9 mouse cellular contexts compared by ENCODE assay signal in the genomic region with DNA sequence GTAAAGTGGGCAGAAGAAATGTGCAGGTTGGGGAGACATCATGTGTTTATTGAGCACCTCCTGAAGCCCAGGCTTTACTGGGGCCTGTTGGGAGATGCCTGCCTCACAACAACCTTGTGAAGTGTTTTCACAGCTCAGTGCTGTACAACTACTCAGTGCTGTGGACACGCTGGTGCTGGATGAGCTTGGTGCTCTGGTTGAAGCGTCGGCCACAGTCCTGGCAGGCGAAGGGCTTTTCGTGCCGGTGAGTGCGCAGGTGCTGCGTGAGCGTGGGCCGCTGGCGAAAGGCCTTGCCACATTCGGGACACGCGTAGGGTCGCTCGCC. TPM values are rescaled to one million over a fixed set of nuclear protein-coding genes. Genes with fewer than 3 reads are reported as not detected.
A peak's percentile ranks its signal among the peaks of the same experiment; 100 is the strongest.
DNase-seq lines count a peak whose midpoint lies in the region; ATAC-seq lines count a peak whose summit lies in the region.
"Had no signal": no experiment of that assay in that cellular context is flagged by ENCODE, and none has a peak within 500 bp of the region (broad histone marks: within the 10 kb centered on the region; RNA-seq: fewer than 3 reads in every experiment).

No protein-coding gene starts in this region.

- 0 out of 2 replicates have a peak, but pooled peaks cover 6% of the 10 kb centered on the region for H3K36me3 ChIP-seq in heart, embryonic 13.5 days
- no peaks in the 10 kb centered on the region for H3K36me3 ChIP-seq in hindbrain, embryonic 13.5 days
- H3K36me3 ChIP-seq in midbrain, embryonic 13.5 days = no peaks in the 10 kb centered on the region

- ATAC-seq in heart, embryonic 13.5 days (ENCODE audit: extremely low read depth, insufficient number of reproducible peaks, low FRiP score, low TSS enrichment) = no peak
- ATAC-seq in hindbrain, embryonic 13.5 days (ENCODE audit: low FRiP score) = no peak
- ATAC-seq in midbrain, embryonic 13.5 days = no peak

- peaks cover 52% of the 10 kb centered on the region for H3K27me3 ChIP-seq in heart, embryonic 13.5 days (replicated peaks)
- peaks cover 55% of the 10 kb centered on the region for H3K27me3 ChIP-seq in hindbrain, embryonic 13.5 days
- peaks cover 51% of the 10 kb centered on the region for H3K27me3 ChIP-seq in midbrain, embryonic 13.5 days

- H3K9me3 ChIP-seq in heart, embryonic 13.5 days = peaks cover 9% of the 10 kb centered on the region; the same call in 1 of the 2 replicates
- peaks cover 4% of the 10 kb centered on the region; the same call in 1 of the 2 replicates for H3K9me3 ChIP-seq in hindbrain, embryonic 13.5 days
- H3K9me3 ChIP-seq in midbrain, embryonic 13.5 days = no peaks in the 10 kb centered on the region

- peak overlapping the region; percentile 60 for H3K4me3 ChIP-seq in heart, embryonic 13.5 days
- H3K4me3 ChIP-seq in hindbrain, embryonic 13.5 days = peak overlapping the region; percentile 53
- H3K4me3 ChIP-seq in midbrain, embryonic 13.5 days (replicated peaks) = peak overlapping the region; percentile 51

- WGBS in heart, embryonic 13.5 days = 37% methylated on average over 16 of the region's 16 CpGs
- 38% methylated on average over 16 of the region's 16 CpGs for WGBS in hindbrain, embryonic 13.5 days
- 39% methylated on average over 16 of the region's 16 CpGs for WGBS in midbrain, embryonic 13.5 days

- H3K4me2 ChIP-seq in heart, embryonic 13.5 days = peak overlapping the region; percentile 96
- H3K4me2 ChIP-seq in hindbrain, embryonic 13.5 days = peak overlapping the region; percentile 91
- H3K4me2 ChIP-seq in midbrain, embryonic 13.5 days (replicated peaks) = peak overlapping the region; percentile 91

- H3K4me1 ChIP-seq in heart, embryonic 13.5 days = peaks cover 26% of the 10 kb centered on the region
- peaks cover 27% of the 10 kb centered on the region for H3K4me1 ChIP-seq in hindbrain, embryonic 13.5 days (replicated peaks)
- H3K4me1 ChIP-seq in midbrain, embryonic 13.5 days (replicated peaks) = peaks cover 27% of the 10 kb centered on the region

- H3K9ac ChIP-seq in heart, embryonic 13.5 days = 0 out of 2 replicates have a peak overlapping the region, but pooled peaks have one; percentile 81
- peak overlapping the region; percentile 85 for H3K9ac ChIP-seq in hindbrain, embryonic 13.5 days
- H3K9ac ChIP-seq in midbrain, embryonic 13.5 days (replicated peaks) = peak overlapping the region; percentile 83

- no peak overlapping the region for H3K27ac ChIP-seq in heart, embryonic 13.5 days (replicated peaks)
- H3K27ac ChIP-seq in hindbrain, embryonic 13.5 days = no peak overlapping the region
- no peak overlapping the region for H3K27ac ChIP-seq in midbrain, embryonic 13.5 days

- intact Hi-C loops in heart, postnatal 36 days (cut with DNase I) = no loop called here

- DNase-seq in heart, postnatal 36 days = no peak
- peak; percentile 67 for DNase-seq in R1 (ENCODE audit: low read depth, low spot score)
- DNase-seq in frontal cortex, adult 2 months (ENCODE audit: extremely low spot score in 1 of 2, low spot score in 1 of 2) = no peak
- no peak for DNase-seq in layer of hippocampus, postnatal 25 days (ENCODE audit: extremely low spot score in 1 of 2, low spot score in 1 of 2)
- no peak for DNase-seq in kidney, adult 18-20 months
- DNase-seq: thymus, adult 18-20 months had no signal

RNA-seq across cellular contexts. Expression of a gene that starts 5.0 kb away (rescaled TPM):
- 82.3 and 93.6 TPM in 2 replicates for polyA plus RNA-seq in heart, embryonic 13.5 days (2015; fragmentation: Nextera tagmentation; extraction: Ambion mirVana)
- 100 to 1,000 TPM; 198 to 199 TPM for total RNA-seq in heart, postnatal 36 days (2021)
- 80.3 and 95.9 TPM in 2 replicates for polyA plus RNA-seq in hindbrain, embryonic 13.5 days (2015; fragmentation: Nextera tagmentation; extraction: Ambion mirVana)
- polyA plus RNA-seq in midbrain, embryonic 13.5 days (2015; fragmentation: Nextera tagmentation; extraction: Ambion mirVana) = 63.1 and 91.6 TPM in 2 replicates
- 362 and 411 TPM in 2 replicates for polyA plus RNA-seq in frontal cortex, adult 2 months (2012; rRNA removed)
- total RNA-seq in layer of hippocampus, postnatal 25 days (2021) = 100 to 1,000 TPM; 197 to 209 TPM

RNA-seq across cellular contexts. Expression of a gene that starts 8.5 kb away (rescaled TPM):
- polyA plus RNA-seq in heart, embryonic 13.5 days (2015; fragmentation: Nextera tagmentation; extraction: Ambion mirVana) = 126 and 138 TPM in 2 replicates
- total RNA-seq in heart, postnatal 36 days (2021) = 100 to 1,000 TPM; 124 to 136 TPM
- 181 and 184 TPM in 2 replicates for polyA plus RNA-seq in hindbrain, embryonic 13.5 days (2015; fragmentation: Nextera tagmentation; extraction: Ambion mirVana)
- 181 and 186 TPM in 2 replicates for polyA plus RNA-seq in midbrain, embryonic 13.5 days (2015; fragmentation: Nextera tagmentation; extraction: Ambion mirVana)
- polyA plus RNA-seq in frontal cortex, adult 2 months (2012; rRNA removed) = 239 and 244 TPM in 2 replicates
- total RNA-seq in layer of hippocampus, postnatal 25 days (2021) = 100 to 1,000 TPM; 128 to 149 TPM

RNA-seq across cellular contexts. Expression of a gene that starts 11.5 kb away (rescaled TPM):
- 1.7 and 1.9 TPM in 2 replicates for polyA plus RNA-seq in heart, embryonic 13.5 days (2015; fragmentation: Nextera tagmentation; extraction: Ambion mirVana)
- under 1 TPM; 0.47 to 0.60 TPM for total RNA-seq in heart, postnatal 36 days (2021)
- polyA plus RNA-seq in hindbrain, embryonic 13.5 days (2015; fragmentation: Nextera tagmentation; extraction: Ambion mirVana) = 6.0 and 6.7 TPM in 2 replicates
- 6.8 and 7.1 TPM in 2 replicates for polyA plus RNA-seq in midbrain, embryonic 13.5 days (2015; fragmentation: Nextera tagmentation; extraction: Ambion mirVana)
- 15.4 and 16.7 TPM in 2 replicates for polyA plus RNA-seq in frontal cortex, adult 2 months (2012; rRNA removed)
- 10 to 100 TPM; 12.8 to 18.0 TPM for total RNA-seq in layer of hippocampus, postnatal 25 days (2021)

RNA-seq across cellular contexts. Expression of a gene that starts 33.2 kb away (rescaled TPM):
- 15.1 and 16.9 TPM in 2 replicates for polyA plus RNA-seq in heart, embryonic 13.5 days (2015; fragmentation: Nextera tagmentation; extraction: Ambion mirVana)
- 1 to 10 TPM; 7.9 to 8.8 TPM for total RNA-seq in heart, postnatal 36 days (2021)
- polyA plus RNA-seq in hindbrain, embryonic 13.5 days (2015; fragmentation: Nextera tagmentation; extraction: Ambion mirVana) = 37.0 and 37.4 TPM in 2 replicates
- 37.3 and 41.2 TPM in 2 replicates for polyA plus RNA-seq in midbrain, embryonic 13.5 days (2015; fragmentation: Nextera tagmentation; extraction: Ambion mirVana)
- 34.3 and 36.8 TPM in 2 replicates for polyA plus RNA-seq in frontal cortex, adult 2 months (2012; rRNA removed)
- total RNA-seq in layer of hippocampus, postnatal 25 days (2021) = 10 to 100 TPM; 34.4 to 35.3 TPM

RNA-seq across cellular contexts. Expression of a gene that starts 44.2 kb away (rescaled TPM):
- 155 and 165 TPM in 2 replicates for polyA plus RNA-seq in heart, embryonic 13.5 days (2015; fragmentation: Nextera tagmentation; extraction: Ambion mirVana)
- 10 to 100 TPM; 83.3 to 95.8 TPM for total RNA-seq in heart, postnatal 36 days (2021)
- 216 and 239 TPM in 2 replicates for polyA plus RNA-seq in hindbrain, embryonic 13.5 days (2015; fragmentation: Nextera tagmentation; extraction: Ambion mirVana)
- 240 and 273 TPM in 2 replicates for polyA plus RNA-seq in midbrain, embryonic 13.5 days (2015; fragmentation: Nextera tagmentation; extraction: Ambion mirVana)
- 234 and 279 TPM in 2 replicates for polyA plus RNA-seq in frontal cortex, adult 2 months (2012; rRNA removed)
- 100 to 1,000 TPM; 236 to 250 TPM for total RNA-seq in layer of hippocampus, postnatal 25 days (2021)
